Mouse (Mus musculus): ENCODE measurements around the gene Nradd.

GRCm38 (mm10) chr9:110654726-110655650 is 30.7 kb upstream of the Nradd start:
- TF ChIP-seq CTCF (IDR thresholded peaks at IDR 0.05 in 2 of 3, conservative IDR thresholded peaks at IDR 0.05 in 1 of 3; ENCODE audit: control insufficient read depth in 1 of 3, insufficient read depth in 1 of 3, low read depth in 2 of 3, low read length in 3 of 3, poor library complexity in 1 of 3, severe bottlenecking in 1 of 3) (no peak), KAT2A (conservative IDR thresholded peaks at IDR 0.05; ENCODE audit: low read depth, low read length) (no peak), MAZ (IDR thresholded peaks at IDR 0.05; ENCODE audit: low read depth, low read length) (no peak), POLR2A (IDR thresholded peaks at IDR 0.05; ENCODE audit: control insufficient read depth in 1 of 2, insufficient read depth in 1 of 2, low read depth in 1 of 2, low read length in 2 of 2, poor library complexity in 1 of 2) (no peak), USF2 (IDR thresholded peaks at IDR 0.05; ENCODE audit: borderline replicate concordance in 1 of 2, insufficient read depth in 1 of 2, low read depth in 1 of 2, low read length in 2 of 2) (no peak)
